Mouse (Mus musculus): ENCODE results near the gene Rhbdf2. TPM values are rescaled to one million over a fixed set of nuclear protein-coding genes. Genes with fewer than 3 reads are reported as not detected.
"Not testable (repeated sequence)": the region's sequence is repeated elsewhere in the genome, so short reads cannot be mapped to it uniquely, and the experiment has no call there.

Rhbdf2 gene
- total RNA-seq (2014; rRNA removed) (3.1 and 4.1 TPM in 2 replicates), polyA plus RNA-seq (2012; rRNA removed) (15.0 and 17.8 TPM in 2 replicates)

GRCm38 (mm10) chr11:116626299-116627071 lies at the start of gene Rhbdf2:
Rhbdf2 (minus strand) TSS chr11:116627019.
- no peak for DNase-seq (ENCODE audit: extremely low read depth, low read depth, low spot score)
- no peak within 1 kb of the TSS for H3K27ac ChIP-seq (replicated peaks; ENCODE audit: insufficient read depth, low read depth, low read length)
- no peak within 1 kb of the TSS for H3K9ac ChIP-seq (ENCODE audit: low read depth, low read length)
- no peaks in the 10 kb centered on the region for H3K27me3 ChIP-seq (ENCODE audit: control insufficient read depth, insufficient read depth, low read length)
- no peaks in the 10 kb centered on the region for H3K36me3 ChIP-seq (ENCODE audit: control insufficient read depth, insufficient read depth, low read length)
- WGBS = 84% methylated on average over 10 of the region's 10 CpGs
- no peak within 1 kb of the TSS for H3K4me3 ChIP-seq (ENCODE audit: insufficient read depth, low read depth, low read length)
- no peaks in the 10 kb centered on the region; the same call in 1 of the 2 replicates for H3K79me2 ChIP-seq (ENCODE audit: control insufficient read depth, insufficient read depth, low read length)
- peaks cover 15% of the 10 kb centered on the region for H3K4me1 ChIP-seq (ENCODE audit: control insufficient read depth, insufficient read depth, low read length)
- TF ChIP-seq CTCF (IDR thresholded peaks at IDR 0.05; ENCODE audit: low read depth, low read length) (no peak), POLR2A (IDR thresholded peaks at IDR 0.05; ENCODE audit: extremely low read depth, insufficient read depth, low read length) (no peak)

- Histone ChIP-seq H3K79me2 (ENCODE audit: control insufficient read depth, insufficient read depth, low read length) (peaks cover 4% of the 10 kb centered on the region; the same call in 1 of the 2 replicates), H3K27me3 (ENCODE audit: control insufficient read depth, insufficient read depth, low read length) (no peaks in the 10 kb centered on the region), H3K36me3 (ENCODE audit: control insufficient read depth, insufficient read depth, low read length) (peaks cover 41% of the 10 kb centered on the region), H3K4me1 (ENCODE audit: control insufficient read depth, insufficient read depth, low read length) (peaks cover 6% of the 10 kb centered on the region), H3K4me3 (ENCODE audit: insufficient read depth, low read depth, low read length) (no peak overlapping the region), H3K9ac (ENCODE audit: low read depth, low read length) (no peak overlapping the region), H3K27ac (replicated peaks; ENCODE audit: insufficient read depth, low read depth, low read length) (no peak overlapping the region)
- TF ChIP-seq CTCF (IDR thresholded peaks at IDR 0.05; ENCODE audit: low read depth, low read length) = no peak
- TF ChIP-seq POLR2A (IDR thresholded peaks at IDR 0.05; ENCODE audit: extremely low read depth, insufficient read depth, low read length) = no peak
- 91% methylated on average over 14 of the region's 14 CpGs for WGBS
- no peak for DNase-seq (ENCODE audit: extremely low read depth, low read depth, low spot score)
Observed at GRCm38 (mm10) chr11:116676175-116676976, 49.6 kb upstream of the Rhbdf2 start.

GRCm38 (mm10) chr11:116675429-116675828 lies 48.6 kb upstream of the Rhbdf2 start:
- H3K27me3 ChIP-seq (ENCODE audit: control insufficient read depth, insufficient read depth, low read length); H3K79me2 ChIP-seq (ENCODE audit: control insufficient read depth, insufficient read depth, low read length); H3K4me3 ChIP-seq (ENCODE audit: insufficient read depth, low read depth, low read length); H3K4me1 ChIP-seq (ENCODE audit: control insufficient read depth, insufficient read depth, low read length); DNase-seq (ENCODE audit: extremely low read depth, low read depth, low spot score); H3K27ac ChIP-seq (replicated peaks; ENCODE audit: insufficient read depth, low read depth, low read length); H3K9ac ChIP-seq (ENCODE audit: low read depth, low read length): not testable (repeated sequence)
- WGBS = 54% methylated on average over 6 of the region's 6 CpGs
- H3K36me3 ChIP-seq (ENCODE audit: control insufficient read depth, insufficient read depth, low read length) = peaks cover 41% of the 10 kb centered on the region

- no peak overlapping the region for H3K9ac ChIP-seq (ENCODE audit: low read depth, low read length)
- H3K4me1 ChIP-seq (ENCODE audit: control insufficient read depth, insufficient read depth, low read length) = peaks cover 4% of the 10 kb centered on the region
- peaks cover 41% of the 10 kb centered on the region for H3K36me3 ChIP-seq (ENCODE audit: control insufficient read depth, insufficient read depth, low read length)
- no peak for TF ChIP-seq POLR2A (IDR thresholded peaks at IDR 0.05; ENCODE audit: extremely low read depth, insufficient read depth, low read length)
- no peaks in the 10 kb centered on the region for H3K27me3 ChIP-seq (ENCODE audit: control insufficient read depth, insufficient read depth, low read length)
- no peak overlapping the region for H3K4me3 ChIP-seq (ENCODE audit: insufficient read depth, low read depth, low read length)
- H3K27ac ChIP-seq (replicated peaks; ENCODE audit: insufficient read depth, low read depth, low read length) = no peak overlapping the region
- DNase-seq (ENCODE audit: extremely low read depth, low read depth, low spot score) = peak; percentile 58
- H3K79me2 ChIP-seq (ENCODE audit: control insufficient read depth, insufficient read depth, low read length) = peaks cover 4% of the 10 kb centered on the region; the same call in 1 of the 2 replicates
- WGBS = 91% methylated on average over 7 of the region's 7 CpGs
Observed at GRCm38 (mm10) chr11:116674616-116675379, 48.0 kb upstream of the Rhbdf2 start.

GRCm38 (mm10) chr11:116673410-116673809 lies 46.6 kb upstream of the Rhbdf2 start:
- WGBS = 77% methylated on average over 2 of the region's 2 CpGs

More at GRCm38 (mm10) chr11:116673410-116673809, 46.6 kb upstream of the Rhbdf2 start:
- Histone ChIP-seq H3K4me3 (ENCODE audit: insufficient read depth, low read depth, low read length) (no peak overlapping the region), H3K36me3 (ENCODE audit: control insufficient read depth, insufficient read depth, low read length) (peaks cover 41% of the 10 kb centered on the region), H3K9ac (ENCODE audit: low read depth, low read length) (no peak overlapping the region), H3K79me2 (ENCODE audit: control insufficient read depth, insufficient read depth, low read length) (peaks cover 4% of the 10 kb centered on the region; the same call in 1 of the 2 replicates), H3K27me3 (ENCODE audit: control insufficient read depth, insufficient read depth, low read length) (no peaks in the 10 kb centered on the region), H3K27ac (replicated peaks; ENCODE audit: insufficient read depth, low read depth, low read length) (no peak overlapping the region), H3K4me1 (ENCODE audit: control insufficient read depth, insufficient read depth, low read length) (peaks cover 4% of the 10 kb centered on the region)
- TF ChIP-seq CTCF (IDR thresholded peaks at IDR 0.05; ENCODE audit: low read depth, low read length) = no peak
- no peak for TF ChIP-seq POLR2A (IDR thresholded peaks at IDR 0.05; ENCODE audit: extremely low read depth, insufficient read depth, low read length)
- no peak for DNase-seq (ENCODE audit: extremely low read depth, low read depth, low spot score)

All from liver, adult 2 months (tissue).